Mouse (Mus musculus): ENCODE results near the gene Sox11. TPM values are rescaled to one million over a fixed set of nuclear protein-coding genes. Genes with fewer than 3 reads are reported as not detected.

Gene Sox11
- polyA plus RNA-seq, 1 experiment from 2014 or later, result 596 TPM

- Histone ChIP-seq H3K4me2 (replicated peaks) (no peak overlapping the region), H3K27me3 (no peaks in the 10 kb centered on the region), H3K4me3 (no peak overlapping the region), H3K36me3 (no peaks in the 10 kb centered on the region), H3K9ac (replicated peaks) (no peak overlapping the region), H3K27ac (replicated peaks) (no peak overlapping the region), H3K9me3 (no peaks in the 10 kb centered on the region), H3K4me1 (0 out of 2 replicates have a peak, but pooled peaks cover 5% of the 10 kb centered on the region)
- WGBS, result 38% methylated on average over 1 of the region's 1 CpGs
- ATAC-seq (ENCODE audit: low FRiP score, low read depth), result no peak
These were observed 19.0 kb downstream of the Sox11 start for GRCm38 (mm10) chr12:27323423-27323822.

- Histone ChIP-seq H3K4me2 (replicated peaks) (no peak overlapping the region), H3K4me1 (0 out of 2 replicates have a peak, but pooled peaks cover 5% of the 10 kb centered on the region), H3K4me3 (no peak overlapping the region), H3K27me3 (no peaks in the 10 kb centered on the region), H3K9ac (replicated peaks) (no peak overlapping the region), H3K9me3 (no peaks in the 10 kb centered on the region), H3K36me3 (no peaks in the 10 kb centered on the region), H3K27ac (replicated peaks) (no peak overlapping the region)
- ATAC-seq (ENCODE audit: low FRiP score, low read depth), result no peak
These were observed 21.7 kb downstream of the Sox11 start for GRCm38 (mm10) chr12:27320705-27321104.

GRCm38 (mm10) chr12:27312985-27313384 is 29.4 kb downstream of the Sox11 start:
- no peak overlapping the region for H3K4me3 ChIP-seq
- no peak for ATAC-seq (ENCODE audit: low FRiP score, low read depth)
- H3K4me1 ChIP-seq, result peaks cover 11% of the 10 kb centered on the region
- no peak overlapping the region for H3K27ac ChIP-seq (replicated peaks)
- no peak overlapping the region for H3K4me2 ChIP-seq (replicated peaks)
- H3K36me3 ChIP-seq, result no peaks in the 10 kb centered on the region
- H3K9me3 ChIP-seq, result no peaks in the 10 kb centered on the region
- 92% methylated on average over 8 of the region's 8 CpGs for WGBS
- H3K9ac ChIP-seq (replicated peaks), result no peak overlapping the region
- H3K27me3 ChIP-seq, result no peaks in the 10 kb centered on the region

GRCm38 (mm10) chr12:27311854-27312466 is 30.4 kb downstream of the Sox11 start:
- no peaks in the 10 kb centered on the region for H3K36me3 ChIP-seq
- peaks cover 11% of the 10 kb centered on the region for H3K4me1 ChIP-seq
- no peak overlapping the region for H3K27ac ChIP-seq (replicated peaks)
- 0 out of 2 replicates have a peak overlapping the region, but pooled peaks have one; percentile 6 for H3K9ac ChIP-seq (replicated peaks)
- H3K9me3 ChIP-seq, result no peaks in the 10 kb centered on the region
- no peaks in the 10 kb centered on the region for H3K27me3 ChIP-seq
- 14% methylated on average over 9 of the region's 9 CpGs for WGBS
- no peak overlapping the region; the same call in 1 of the 2 replicates for H3K4me2 ChIP-seq (replicated peaks)
- no peak for ATAC-seq (ENCODE audit: low FRiP score, low read depth)
- H3K4me3 ChIP-seq, result no peak overlapping the region

- no peaks in the 10 kb centered on the region for H3K9me3 ChIP-seq
- H3K4me1 ChIP-seq, result peaks cover 11% of the 10 kb centered on the region
- no peak for ATAC-seq (ENCODE audit: low FRiP score, low read depth)
- no peak overlapping the region for H3K27ac ChIP-seq (replicated peaks)
- no peak overlapping the region for H3K4me2 ChIP-seq (replicated peaks)
- H3K27me3 ChIP-seq, result no peaks in the 10 kb centered on the region
- H3K4me3 ChIP-seq, result no peak overlapping the region
- WGBS, result 40% methylated on average over 5 of the region's 5 CpGs
- H3K9ac ChIP-seq (replicated peaks), result no peak overlapping the region
- H3K36me3 ChIP-seq, result no peaks in the 10 kb centered on the region
These were observed 31.0 kb downstream of the Sox11 start for GRCm38 (mm10) chr12:27311316-27311832.

GRCm38 (mm10) chr12:27310703-27311102 is 31.7 kb downstream of the Sox11 start:
- Histone ChIP-seq H3K36me3 (no peaks in the 10 kb centered on the region), H3K9ac (replicated peaks) (no peak overlapping the region), H3K4me2 (replicated peaks) (no peak overlapping the region), H3K9me3 (no peaks in the 10 kb centered on the region), H3K4me3 (no peak overlapping the region), H3K27ac (replicated peaks) (no peak overlapping the region), H3K27me3 (no peaks in the 10 kb centered on the region), H3K4me1 (peaks cover 11% of the 10 kb centered on the region)
- no peak for ATAC-seq (ENCODE audit: low FRiP score, low read depth)
- 84% methylated on average over 13 of the region's 13 CpGs for WGBS

- WGBS, result 86% methylated on average over 6 of the region's 6 CpGs
- Histone ChIP-seq H3K36me3 (no peaks in the 10 kb centered on the region), H3K27ac (replicated peaks) (no peak overlapping the region), H3K4me3 (no peak overlapping the region), H3K9ac (replicated peaks) (no peak overlapping the region), H3K27me3 (no peaks in the 10 kb centered on the region), H3K4me2 (replicated peaks) (no peak overlapping the region), H3K9me3 (no peaks in the 10 kb centered on the region), H3K4me1 (peaks cover 11% of the 10 kb centered on the region)
- no peak for ATAC-seq (ENCODE audit: low FRiP score, low read depth)
These were observed 32.4 kb downstream of the Sox11 start for GRCm38 (mm10) chr12:27309969-27310368.

GRCm38 (mm10) chr12:27304713-27305437 is 37.5 kb downstream of the Sox11 start:
- Histone ChIP-seq H3K4me2 (replicated peaks) (no peak overlapping the region), H3K4me3 (no peak overlapping the region), H3K36me3 (no peaks in the 10 kb centered on the region), H3K9ac (replicated peaks) (no peak overlapping the region), H3K27me3 (no peaks in the 10 kb centered on the region), H3K4me1 (no peaks in the 10 kb centered on the region), H3K9me3 (no peaks in the 10 kb centered on the region), H3K27ac (replicated peaks) (no peak overlapping the region)
- 66% methylated on average over 2 of the region's 2 CpGs for WGBS
- ATAC-seq (ENCODE audit: low FRiP score, low read depth), result no peak

- Histone ChIP-seq H3K9me3 (no peaks in the 10 kb centered on the region), H3K4me2 (replicated peaks) (no peak overlapping the region), H3K27me3 (no peaks in the 10 kb centered on the region), H3K4me1 (no peaks in the 10 kb centered on the region), H3K27ac (replicated peaks) (no peak overlapping the region), H3K36me3 (no peaks in the 10 kb centered on the region), H3K4me3 (no peak overlapping the region), H3K9ac (replicated peaks) (no peak overlapping the region)
- WGBS, result 74% methylated on average over 6 of the region's 6 CpGs
- no peak for ATAC-seq (ENCODE audit: low FRiP score, low read depth)
These were observed 39.2 kb downstream of the Sox11 start for GRCm38 (mm10) chr12:27303190-27303589.

- WGBS, result 82% methylated on average over 3 of the region's 3 CpGs
- no peak for ATAC-seq (ENCODE audit: low FRiP score, low read depth)
These were observed 43.7 kb downstream of the Sox11 start for GRCm38 (mm10) chr12:27298721-27299120.

GRCm38 (mm10) chr12:27294191-27294590 is 48.2 kb downstream of the Sox11 start:
- Histone ChIP-seq H3K9me3 (no peaks in the 10 kb centered on the region), H3K27ac (replicated peaks) (peak overlapping the region; percentile 64), H3K36me3 (no peaks in the 10 kb centered on the region), H3K9ac (replicated peaks) (no peak overlapping the region), H3K4me2 (replicated peaks) (no peak overlapping the region), H3K4me1 (peaks cover 12% of the 10 kb centered on the region), H3K27me3 (no peaks in the 10 kb centered on the region), H3K4me3 (no peak overlapping the region)
- no peak for ATAC-seq (ENCODE audit: low FRiP score, low read depth)
- 43% methylated on average over 1 of the region's 1 CpGs for WGBS

More at GRCm38 (mm10) chr12:27298721-27299120, 43.7 kb downstream of the Sox11 start:
- no peak overlapping the region for H3K9ac ChIP-seq (replicated peaks)
- no peaks in the 10 kb centered on the region for H3K36me3 ChIP-seq
- H3K4me1 ChIP-seq, result peaks cover 6% of the 10 kb centered on the region
- H3K27me3 ChIP-seq, result no peaks in the 10 kb centered on the region
- no peak overlapping the region for H3K27ac ChIP-seq (replicated peaks)
- no peak overlapping the region for H3K4me2 ChIP-seq (replicated peaks)
- H3K4me3 ChIP-seq, result no peak overlapping the region
- no peaks in the 10 kb centered on the region for H3K9me3 ChIP-seq

GRCm38 (mm10) chr12:27293736-27294135 is 48.6 kb downstream of the Sox11 start:
- ATAC-seq (ENCODE audit: low FRiP score, low read depth), result no peak
- H3K9me3 ChIP-seq, result no peaks in the 10 kb centered on the region
- 64% methylated on average over 10 of the region's 10 CpGs for WGBS
- no peak overlapping the region for H3K4me2 ChIP-seq (replicated peaks)
- H3K4me3 ChIP-seq, result no peak overlapping the region
- H3K36me3 ChIP-seq, result no peaks in the 10 kb centered on the region
- H3K4me1 ChIP-seq, result peaks cover 12% of the 10 kb centered on the region
- peak overlapping the region; percentile 64 for H3K27ac ChIP-seq (replicated peaks)
- no peak overlapping the region for H3K9ac ChIP-seq (replicated peaks)
- H3K27me3 ChIP-seq, result no peaks in the 10 kb centered on the region

Measured in midbrain, embryonic 12.5 days (tissue).